Mouse (Mus musculus): ENCODE results near the gene Cyp1b1. TPM values are rescaled to one million over a fixed set of nuclear protein-coding genes. Genes with fewer than 3 reads are reported as not detected.

The Cyp1b1 gene
- polyA plus RNA-seq, 1 experiment from 2014 or later = 1.9 TPM

GRCm38 (mm10) chr17:79654187-79654586, 60.7 kb downstream of the Cyp1b1 start:
- no peak overlapping the region for H3K27ac ChIP-seq (ENCODE audit: low read depth)
- no peak for ATAC-seq (ENCODE audit: insufficient read depth)

GRCm38 (mm10) chr17:79653171-79653570, 61.7 kb downstream of the Cyp1b1 start:
- DNase-seq (no peak), ATAC-seq (ENCODE audit: insufficient read depth) (no peak)
- TF ChIP-seq CTCF (IDR thresholded peaks at IDR 0.05; ENCODE audit: low read depth) = no peak
- WGBS = 71% methylated on average over 1 of the region's 1 CpGs
- Histone ChIP-seq H3K4me1 (ENCODE audit: insufficient read depth) (no peaks in the 10 kb centered on the region), H3K4me2 (no peak overlapping the region), H3K9ac (no peak overlapping the region), H3K9me3 (ENCODE audit: low read depth, low read length) (no peaks in the 10 kb centered on the region), H3K4me3 (ENCODE audit: low read depth, low read length) (no peak overlapping the region), H3K36me3 (ENCODE audit: insufficient read depth) (no peaks in the 10 kb centered on the region), H3K27me3 (ENCODE audit: insufficient read depth, low read length) (no peaks in the 10 kb centered on the region), H3K27ac (ENCODE audit: low read depth) (no peak overlapping the region)

More at GRCm38 (mm10) chr17:79654187-79654586, 60.7 kb downstream of the Cyp1b1 start:
- Histone ChIP-seq H3K4me1 (ENCODE audit: insufficient read depth) (no peaks in the 10 kb centered on the region), H3K9me3 (ENCODE audit: low read depth, low read length) (no peaks in the 10 kb centered on the region), H3K4me2 (no peak overlapping the region), H3K36me3 (ENCODE audit: insufficient read depth) (no peaks in the 10 kb centered on the region), H3K27me3 (ENCODE audit: insufficient read depth, low read length) (no peaks in the 10 kb centered on the region), H3K9ac (no peak overlapping the region), H3K4me3 (ENCODE audit: low read depth, low read length) (no peak overlapping the region)
- WGBS = 70% methylated on average over 3 of the region's 3 CpGs
- DNase-seq = no peak
- no peak for TF ChIP-seq CTCF (IDR thresholded peaks at IDR 0.05; ENCODE audit: low read depth)

Other genes starting within 250 kb of the Cyp1b1 start
- gene Rmdn2, start 103.2 kb downstream of the Cyp1b1 start, polyA plus RNA-seq (2014; fragmentation: Nextera tagmentation; extraction: Ambion mirVana) = 13.3 and 17.0 TPM in 2 replicates
- gene Atl2, start 181.1 kb upstream of the Cyp1b1 start, polyA plus RNA-seq (2014; fragmentation: Nextera tagmentation; extraction: Ambion mirVana) = 38.4 and 39.8 TPM in 2 replicates